ENCODE assay signal across 19 mouse cellular contexts in the genomic region with DNA sequence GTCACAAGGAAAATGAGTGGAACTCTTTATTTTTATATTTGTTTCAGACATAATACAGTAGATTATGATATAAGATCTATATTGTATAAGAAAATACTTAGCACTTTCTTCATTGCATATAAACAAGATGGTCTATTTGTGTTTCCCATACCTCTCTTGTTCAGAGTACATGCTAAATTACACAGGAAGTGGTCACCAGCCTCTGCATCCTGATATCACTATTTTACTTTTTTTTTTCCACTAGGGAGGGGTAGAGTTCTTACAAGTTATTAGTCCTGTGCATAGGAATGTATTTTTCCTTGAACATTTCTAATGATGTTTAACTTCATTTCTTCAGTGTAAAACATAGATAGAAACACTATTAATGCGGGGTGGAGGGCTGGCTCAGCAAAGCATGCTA.
"Had no signal": no experiment of that assay in that cellular context is flagged by ENCODE, and none has a peak within 500 bp of the region (broad histone marks: within the 10 kb centered on the region; RNA-seq: fewer than 3 reads in every experiment).

No protein-coding gene starts in this region.

- H3K4me2 ChIP-seq: limb, embryonic 13.5 days; liver, embryonic 12.5 days; liver, embryonic 15.5 days; lung, embryonic 15.5 days; midbrain, embryonic 11.5 days; stomach, embryonic 15.5 days had no signal

- H3K9ac ChIP-seq: limb, embryonic 13.5 days; liver, embryonic 12.5 days; liver, embryonic 15.5 days; lung, embryonic 15.5 days; stomach, embryonic 15.5 days had no signal

- H3K27ac ChIP-seq: kidney, postnatal 0 days; layer of hippocampus, adult 2 months; limb, embryonic 10.5 days; limb, embryonic 13.5 days; liver, embryonic 12.5 days; liver, embryonic 15.5 days; lung, embryonic 15.5 days; stomach, embryonic 15.5 days had no signal

- H3K9me3 ChIP-seq: limb, embryonic 10.5 days; limb, embryonic 13.5 days; liver, embryonic 12.5 days; liver, embryonic 15.5 days; lung, embryonic 15.5 days; stomach, embryonic 15.5 days had no signal

- H3K4me3 ChIP-seq: layer of hippocampus, adult 2 months; limb, embryonic 10.5 days; limb, embryonic 13.5 days; liver, embryonic 12.5 days; liver, embryonic 15.5 days; lung, embryonic 15.5 days; stomach, embryonic 15.5 days had no signal

- H3K27me3 ChIP-seq: limb, embryonic 13.5 days; liver, embryonic 12.5 days; liver, embryonic 15.5 days; lung, embryonic 15.5 days; stomach, embryonic 15.5 days had no signal

- H3K4me1 ChIP-seq: limb, embryonic 10.5 days; limb, embryonic 13.5 days; liver, embryonic 12.5 days; liver, embryonic 15.5 days; lung, embryonic 15.5 days; stomach, embryonic 15.5 days had no signal

- DNase-seq: kidney, postnatal 25 days; layer of hippocampus, adult 9-11 months; liver; lung, adult 18-20 months; lung, postnatal 10 days; lung, postnatal 36 days; midbrain, embryonic 14.5 days; right cerebral cortex, postnatal 14 days; spleen, adult 18-20 months; thymus, postnatal 25 days had no signal

- ATAC-seq: liver, embryonic 12.5 days had no signal
